Mouse (Mus musculus) adrenal gland, postnatal 10 days (tissue): ENCODE results near the gene Pank4. TPM values are rescaled to one million over a fixed set of nuclear protein-coding genes. Genes with fewer than 3 reads are reported as not detected.

Source experiments
- DNase-seq: peaks from one replicate; pipeline ENCODE4 v3.0.0; 2021; ENCODE audit warnings: mixed read lengths
- long read RNA-seq, 2 experiments: library from polyadenylated mRNA; stranded (forward); transcript quantifications; one replicate each; pipeline ENCODE4 v2.0.0; 2021
- total RNA-seq, 2 experiments: library from RNA; stranded (reverse); gene quantifications; 2 replicates each; pipeline ENCODE4 v1.2.3; 2021

The Pank4 gene
- 10 to 100 TPM; 23.1 to 35.2 TPM for total RNA-seq
- long read RNA-seq, experiment 1, transcript Pank4-201 (19 exons, 2,508 nt): major isoform, 26 of 49 reads
- long read RNA-seq, experiment 1, partial matches to known transcripts: 3 of 49 reads
- long read RNA-seq, experiment 1, other reads (novel, unspliced or antisense): 20 of 49 reads
- long read RNA-seq, experiment 2, transcript Pank4-201 (19 exons, 2,508 nt): major isoform, 16 of 41 reads
- long read RNA-seq, experiment 2, partial matches to known transcripts: 4 of 41 reads
- long read RNA-seq, experiment 2, other reads (novel, unspliced or antisense): 21 of 41 reads

DNA sequence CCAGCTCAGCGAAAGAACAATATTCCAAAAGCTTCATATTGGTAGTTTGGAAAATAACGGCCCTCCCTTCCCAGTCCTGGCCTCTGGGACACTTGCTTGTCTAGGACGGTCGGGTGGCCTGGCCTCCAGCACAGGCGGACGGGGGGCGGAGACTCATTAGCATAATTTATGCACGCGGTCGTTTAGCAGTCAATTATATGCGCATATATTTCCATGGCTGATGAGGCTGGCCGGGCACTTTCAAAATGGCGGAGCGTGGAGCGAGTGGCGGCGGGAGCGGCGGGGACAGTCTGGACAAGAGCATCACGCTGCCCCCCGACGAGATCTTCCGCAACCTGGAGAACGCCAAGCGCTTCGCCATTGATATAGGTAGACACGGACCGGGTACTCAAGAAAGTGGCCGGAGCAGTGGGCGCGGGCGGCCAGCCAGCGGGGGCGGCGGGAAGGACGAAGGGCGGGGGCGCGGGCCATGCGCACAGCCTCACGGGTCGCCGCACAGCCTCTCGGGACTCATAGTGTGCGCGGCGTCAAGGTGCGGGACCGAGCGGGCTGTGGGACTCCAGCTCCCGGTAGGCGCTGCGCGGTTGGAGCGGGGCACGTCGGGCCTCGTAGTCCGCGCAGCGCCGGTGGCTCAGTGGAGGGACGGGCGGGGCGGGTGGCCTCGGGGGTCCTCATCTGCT lies at the start of gene Pank4:
Gene Pank4, plus strand, starts transcription at position 223 of the 680 bp plus-strand sequence.
- DNase-seq: peak; percentile 93

DNA sequence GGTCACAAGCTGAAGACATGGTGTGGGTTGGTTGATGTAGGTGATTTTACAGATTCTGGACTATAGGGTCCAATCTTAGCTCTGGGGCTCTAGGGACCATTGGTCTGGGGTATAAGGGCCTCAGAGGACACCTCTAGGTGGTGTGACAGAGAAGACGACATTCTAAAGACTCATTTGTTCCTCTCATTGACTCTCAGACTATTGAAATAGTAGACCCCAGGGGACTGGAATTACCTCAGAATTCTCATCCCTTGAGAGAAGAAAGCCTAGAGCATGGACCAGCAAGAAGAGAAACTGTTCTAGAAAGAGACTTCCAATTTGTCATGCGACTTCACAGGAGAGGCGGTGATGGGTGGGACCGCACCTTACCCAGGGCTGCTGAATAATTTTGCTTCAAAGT lies 49.7 kb upstream of the Pank4 start:
- no peak for DNase-seq

DNA sequence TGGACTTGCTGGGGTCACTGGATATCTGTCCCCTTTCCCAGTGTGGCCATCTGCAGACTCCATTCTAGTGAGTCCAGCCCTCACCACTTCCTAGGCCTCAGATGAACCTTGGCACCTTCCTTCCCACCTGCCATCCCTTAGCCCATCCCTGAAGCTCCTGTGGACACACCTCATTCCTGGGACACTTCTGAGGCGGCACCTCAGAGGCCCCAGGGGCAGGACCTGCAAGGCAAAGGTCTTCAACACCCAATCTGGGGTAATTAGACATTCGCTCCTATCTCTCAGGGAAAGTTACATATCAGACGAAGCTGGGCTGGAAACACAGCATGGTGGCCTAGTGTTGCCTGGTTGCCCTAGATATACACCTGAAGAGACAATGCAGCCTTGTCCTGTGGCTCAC lies 49.2 kb upstream of the Pank4 start:
- DNase-seq: no peak

DNA sequence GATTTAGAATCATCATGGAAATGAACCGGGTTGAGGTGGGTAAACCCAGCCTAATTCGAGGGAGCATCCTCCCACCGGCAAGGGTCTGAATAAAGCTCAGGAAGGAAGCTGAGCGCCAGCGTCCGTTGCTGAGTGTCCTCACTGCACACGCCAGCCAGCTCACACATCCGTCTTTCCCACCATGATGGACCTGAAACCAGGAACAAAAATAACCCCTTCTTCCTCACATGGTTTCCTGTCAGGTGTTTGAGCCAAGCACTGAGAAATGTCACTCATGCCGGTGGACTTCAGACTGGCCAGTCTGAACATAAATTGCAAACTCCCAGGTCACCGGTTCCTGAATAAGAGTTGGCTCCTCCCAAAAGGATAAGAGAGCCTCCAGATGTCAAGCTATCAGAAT lies 48.6 kb upstream of the Pank4 start:
- DNase-seq: no peak

DNA sequence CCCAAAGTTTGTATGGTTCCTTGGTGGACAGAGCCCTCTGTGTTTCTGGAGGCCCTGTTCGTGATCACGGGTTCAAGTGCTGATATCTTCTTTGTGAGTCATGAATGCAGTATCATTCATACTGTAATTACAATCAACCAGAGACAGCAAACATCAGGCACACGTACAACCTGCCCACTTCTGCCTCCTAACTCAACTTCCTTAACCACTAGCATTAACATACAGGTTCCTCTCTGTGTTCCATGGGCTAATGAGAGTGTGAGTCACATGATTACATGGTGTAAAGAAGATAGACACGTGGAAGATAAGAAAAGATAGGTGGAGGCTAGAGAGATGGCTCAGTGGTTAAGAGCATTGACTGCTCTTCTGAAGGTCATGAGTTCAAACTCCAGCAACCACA lies 47.3 kb upstream of the Pank4 start:
- no peak for DNase-seq

DNA sequence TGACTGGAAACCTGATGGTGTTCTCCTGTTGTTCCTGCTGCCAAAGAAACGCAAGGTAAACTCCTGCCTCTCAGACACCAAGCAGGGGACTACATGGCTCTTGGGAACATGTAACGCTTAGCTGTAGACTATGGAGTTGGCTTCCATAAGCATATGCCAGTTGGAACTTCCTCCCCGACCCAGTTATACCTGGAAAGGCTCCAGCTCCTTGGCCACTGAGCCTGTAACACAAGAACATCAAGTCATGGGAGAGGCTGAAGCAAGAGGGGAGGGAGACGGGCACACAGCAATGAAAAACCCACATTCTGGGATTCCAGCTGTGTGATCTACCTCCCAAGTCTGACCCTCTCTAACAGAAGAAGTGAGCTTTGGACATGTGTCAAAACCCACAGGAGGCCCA lies 41.6 kb upstream of the Pank4 start:
- DNase-seq: no peak

DNA sequence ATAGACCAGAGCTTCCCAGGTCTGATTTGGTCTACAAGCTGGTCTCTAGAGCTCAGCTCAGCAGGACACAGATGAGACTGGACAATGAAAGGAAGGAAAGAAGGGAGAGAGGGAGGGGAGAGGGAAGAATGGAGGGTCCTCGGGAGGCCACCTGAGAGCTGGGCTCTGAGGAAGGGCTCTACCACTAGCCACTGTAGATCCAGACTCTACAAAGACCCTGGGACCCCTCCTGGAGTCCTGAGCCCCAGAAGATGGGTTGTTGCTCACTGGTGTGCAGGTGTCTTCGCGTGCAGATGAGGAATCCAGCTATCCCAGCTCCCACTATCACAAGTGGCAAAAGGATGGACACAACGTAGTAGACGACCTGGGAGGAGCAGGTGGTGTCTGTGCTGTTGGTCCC lies 41.0 kb upstream of the Pank4 start:
- no peak for DNase-seq

DNA sequence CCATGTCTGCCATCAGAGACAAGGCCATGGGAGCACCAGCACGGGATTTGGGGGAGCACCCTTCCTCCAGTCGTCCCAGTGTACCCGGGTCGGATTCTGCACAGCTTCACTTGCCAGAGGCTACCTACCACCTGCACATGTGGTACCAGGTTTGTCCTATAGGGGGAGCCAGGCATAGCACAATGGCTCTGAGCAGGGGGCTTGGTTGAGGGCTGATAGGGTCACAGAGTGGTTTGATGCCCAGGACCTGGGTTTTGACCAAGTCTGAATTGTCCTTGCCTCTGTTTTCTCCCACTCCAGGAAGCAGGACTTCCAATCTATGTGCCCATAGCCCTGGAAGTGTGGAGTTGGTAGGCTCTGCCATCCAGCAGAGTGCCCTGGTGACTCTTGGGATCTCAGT lies 38.5 kb upstream of the Pank4 start:
- DNase-seq: no peak

DNA sequence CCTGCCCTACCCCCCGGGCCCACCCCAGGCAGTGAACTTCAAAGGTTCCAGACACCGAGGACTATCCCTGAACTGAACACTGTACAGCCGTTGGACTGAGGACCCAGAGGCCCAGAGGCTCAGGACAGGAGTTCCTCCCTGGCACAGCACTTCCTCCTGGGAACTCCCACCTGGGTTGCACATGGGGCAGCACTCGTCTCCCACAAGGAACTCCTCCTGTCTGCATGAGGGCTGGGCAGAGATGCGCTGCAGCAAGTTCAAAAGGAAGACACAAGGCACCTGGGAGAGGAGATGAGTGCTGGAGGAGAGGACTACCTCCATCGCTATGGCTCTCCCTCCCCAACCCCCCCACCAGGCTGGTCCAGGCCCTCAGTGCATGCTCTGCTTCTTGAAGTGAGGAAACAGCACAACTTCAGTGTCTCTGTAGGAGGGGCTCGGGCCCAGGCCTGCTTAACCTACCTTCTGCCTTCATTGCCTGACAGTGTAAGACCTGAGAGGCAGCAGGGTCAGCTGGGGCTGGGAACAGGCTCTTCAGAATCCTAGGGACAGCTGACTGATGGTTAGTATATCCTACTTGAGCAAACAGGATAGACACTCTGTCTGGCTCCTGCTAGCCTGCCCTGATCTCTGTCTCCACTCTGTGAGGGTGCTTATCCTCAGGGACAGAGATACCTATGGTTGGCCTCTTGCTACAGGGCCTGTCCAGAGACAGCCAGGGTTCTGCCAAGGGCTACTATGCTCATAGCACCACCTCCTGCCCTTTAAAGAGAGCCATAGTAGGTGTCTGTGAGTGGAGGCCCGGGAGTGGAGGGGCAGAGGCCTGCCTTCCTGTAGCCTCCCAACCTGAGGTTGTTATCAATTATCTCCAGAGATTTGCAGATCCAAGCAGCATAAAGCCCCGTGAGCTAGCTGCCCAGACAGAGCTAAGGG lies 36.7 kb upstream of the Pank4 start:
- no peak for DNase-seq

DNA sequence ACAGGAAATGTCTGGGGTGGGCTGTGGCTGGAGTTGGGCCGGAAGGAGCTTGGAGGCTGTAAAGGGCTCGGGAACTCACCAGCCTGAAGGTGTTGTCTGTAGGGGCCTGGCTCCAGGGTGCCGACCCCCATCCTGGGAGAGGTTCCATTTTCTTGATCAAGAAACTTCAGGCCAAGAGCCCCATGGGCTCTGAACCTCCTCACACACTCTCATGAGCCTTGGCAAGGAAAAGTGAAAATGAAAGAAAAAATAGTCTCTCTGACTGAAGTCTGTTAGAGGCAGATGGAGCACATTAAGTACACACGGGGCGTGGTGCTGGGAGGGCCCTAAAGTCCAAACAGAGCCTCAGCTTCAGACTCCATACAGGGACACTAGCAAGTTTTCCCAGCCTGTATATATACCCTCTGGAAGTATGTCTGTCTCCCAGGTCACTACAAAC lies 36.0 kb upstream of the Pank4 start:
- no peak for DNase-seq

DNA sequence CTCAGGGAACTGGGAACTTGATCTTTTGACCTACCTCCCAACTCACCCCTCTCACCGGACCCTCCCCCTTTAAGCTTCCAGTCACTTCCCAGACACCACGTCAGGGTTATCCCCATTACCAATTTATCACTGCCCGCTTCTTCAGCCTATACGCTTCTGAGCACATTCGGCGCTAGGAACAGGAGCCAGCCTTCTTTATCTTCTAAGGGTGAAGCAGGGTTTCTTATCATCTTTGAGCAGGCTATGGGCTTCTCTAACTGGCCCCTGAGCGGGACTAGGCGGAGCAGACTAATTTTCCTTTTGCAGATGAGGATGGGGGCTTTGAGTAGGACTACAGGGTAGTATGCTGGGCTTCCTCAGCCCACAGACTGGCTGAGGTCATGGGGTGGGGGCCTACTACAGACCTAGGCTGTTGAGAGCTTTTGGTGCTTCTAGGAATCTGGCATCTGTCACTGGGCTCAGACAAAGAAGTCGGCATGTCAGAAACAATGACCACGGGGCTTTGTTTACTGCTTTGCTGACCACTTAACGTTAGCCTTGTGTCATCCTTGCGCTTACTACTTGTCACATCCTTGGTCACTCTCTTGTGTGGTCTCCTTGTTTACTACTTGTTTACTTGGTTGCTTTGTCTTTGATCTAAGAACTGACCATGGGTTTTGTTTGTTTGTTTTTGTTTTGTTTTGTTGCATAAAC lies 35.4 kb upstream of the Pank4 start, which contains the start of gene Tnfrsf14:
Gene Tnfrsf14, minus strand, starts transcription at position 169 of the 693 bp plus-strand sequence.
- DNase-seq: no peak

DNA sequence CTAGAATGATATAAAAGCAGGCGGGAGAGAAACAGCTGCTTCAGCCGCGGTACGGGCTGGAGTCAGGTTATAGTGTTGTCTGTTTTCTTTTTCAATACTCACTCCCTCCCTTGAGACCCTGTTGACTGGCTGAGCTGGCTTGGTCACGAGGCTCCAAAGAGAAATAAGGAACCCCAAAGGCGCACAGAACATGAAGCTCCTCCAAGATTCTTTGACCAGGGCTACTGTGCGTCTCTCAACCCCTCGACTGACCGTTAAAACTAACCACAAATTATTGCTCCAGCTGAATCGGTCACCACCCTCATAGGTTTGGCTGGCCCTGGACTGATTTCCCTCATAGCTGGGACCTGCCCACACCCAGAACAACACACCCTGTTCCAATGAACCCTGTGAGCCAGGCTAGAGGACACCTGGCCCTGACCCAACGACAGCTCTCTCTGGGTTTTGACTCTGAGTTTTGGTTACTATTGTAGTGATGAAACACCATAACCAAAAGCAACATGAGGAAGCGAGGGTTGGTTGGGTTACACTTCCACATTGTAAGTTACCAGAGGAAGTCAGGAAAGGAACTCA lies 34.7 kb upstream of the Pank4 start:
- DNase-seq: peak; percentile 49

DNA sequence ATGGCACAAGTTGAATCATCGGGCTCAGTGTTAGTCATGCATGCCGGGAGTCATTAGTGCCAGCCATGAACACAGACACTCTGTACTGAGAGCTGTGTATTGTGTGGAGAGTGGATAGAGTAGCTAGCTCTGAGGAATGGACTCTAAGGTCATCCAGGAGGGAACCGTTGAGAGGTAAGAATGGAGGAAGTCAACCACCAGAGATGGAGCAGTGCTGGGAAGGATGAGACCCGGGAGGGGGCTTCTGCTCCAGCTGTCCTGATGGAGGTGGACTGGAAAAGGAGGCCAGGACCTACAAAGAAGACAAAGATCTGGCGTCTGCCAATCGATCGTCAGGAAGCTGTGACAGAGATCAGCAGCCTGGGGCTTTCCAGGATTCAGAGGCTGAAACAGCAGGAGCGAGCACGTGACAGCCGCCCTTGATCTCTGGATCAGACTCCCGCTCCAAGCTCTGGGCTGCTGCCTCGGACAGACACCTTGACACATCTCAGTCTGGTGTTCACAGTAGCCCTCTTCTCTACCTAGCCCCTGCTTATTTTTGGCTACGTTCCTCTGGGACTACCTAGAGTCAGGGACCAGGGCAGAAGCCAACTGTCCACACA lies 30.5 kb upstream of the Pank4 start:
- no peak for DNase-seq

DNA sequence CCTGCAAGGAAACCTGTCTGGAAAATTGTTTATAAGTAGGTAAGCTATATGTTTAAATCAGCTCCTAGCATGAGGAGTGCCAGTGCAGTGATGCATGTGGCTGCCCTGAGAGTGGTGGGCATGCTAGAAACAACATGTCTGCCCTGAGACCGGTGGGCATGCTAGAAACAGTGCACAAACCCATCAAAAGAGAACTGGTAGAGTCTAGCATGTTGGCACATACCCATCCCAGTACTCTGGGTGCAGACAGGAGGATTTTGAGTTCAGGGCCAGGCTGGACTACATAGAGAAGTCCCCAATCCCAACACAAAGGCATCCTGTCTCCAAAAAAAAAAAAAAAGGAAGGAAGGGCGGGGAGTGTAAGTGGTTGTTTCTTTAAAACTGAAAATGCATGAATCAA lies 29.1 kb upstream of the Pank4 start:
- no peak for DNase-seq

DNA sequence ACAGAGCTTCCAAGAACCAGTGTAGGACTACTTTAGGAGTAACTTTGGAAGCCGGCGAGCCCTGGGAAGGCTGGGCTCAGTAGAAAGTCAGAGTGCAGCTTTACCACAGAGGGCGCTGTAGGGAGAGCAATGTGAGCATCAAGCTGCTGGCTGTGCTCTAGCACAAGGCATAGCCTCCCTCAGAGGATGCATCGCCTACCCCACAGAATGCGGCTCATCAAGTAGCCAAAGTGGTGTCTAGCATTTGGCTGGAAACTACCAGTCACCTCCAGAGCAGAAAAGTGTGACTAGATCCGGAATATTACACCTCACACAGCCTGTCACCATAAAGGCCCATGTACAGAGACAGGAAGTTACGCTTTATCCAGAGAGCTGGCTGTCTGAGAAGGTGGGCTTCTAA lies 28.1 kb upstream of the Pank4 start:
- DNase-seq: no peak

DNA sequence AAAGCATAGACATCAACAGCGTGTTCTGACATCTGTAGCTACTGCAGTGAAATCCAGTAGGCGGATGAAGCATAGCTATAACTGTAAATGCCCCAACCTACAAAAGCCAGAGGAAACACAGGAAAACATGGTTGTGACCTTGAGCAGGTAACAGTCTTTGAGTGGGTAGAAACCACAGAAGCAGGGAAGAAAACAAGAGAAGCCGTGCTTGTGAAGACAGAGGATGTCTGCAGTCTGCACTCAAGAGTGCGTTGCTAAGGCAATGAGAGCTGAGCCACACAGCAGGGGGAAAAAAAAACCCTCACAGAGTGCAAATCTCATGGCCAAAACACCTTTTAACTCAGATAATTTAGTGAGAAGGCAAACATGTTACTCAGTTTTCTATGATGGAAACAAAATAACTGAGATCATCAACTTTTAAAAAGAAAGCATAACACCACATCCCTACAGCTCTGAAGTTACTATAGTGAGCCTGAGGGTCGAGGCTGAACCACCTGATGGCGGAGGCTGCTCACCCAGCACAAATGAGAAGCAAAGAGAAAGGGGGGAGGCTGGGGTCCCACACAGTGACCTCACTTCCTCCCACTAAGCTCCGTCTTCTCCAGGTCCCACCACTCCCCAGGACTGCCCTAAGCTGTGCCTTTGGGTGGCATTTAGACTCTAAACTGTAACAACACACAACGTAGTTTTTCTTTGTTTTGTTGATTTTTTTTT lies 27.2 kb upstream of the Pank4 start:
- DNase-seq: no peak

DNA sequence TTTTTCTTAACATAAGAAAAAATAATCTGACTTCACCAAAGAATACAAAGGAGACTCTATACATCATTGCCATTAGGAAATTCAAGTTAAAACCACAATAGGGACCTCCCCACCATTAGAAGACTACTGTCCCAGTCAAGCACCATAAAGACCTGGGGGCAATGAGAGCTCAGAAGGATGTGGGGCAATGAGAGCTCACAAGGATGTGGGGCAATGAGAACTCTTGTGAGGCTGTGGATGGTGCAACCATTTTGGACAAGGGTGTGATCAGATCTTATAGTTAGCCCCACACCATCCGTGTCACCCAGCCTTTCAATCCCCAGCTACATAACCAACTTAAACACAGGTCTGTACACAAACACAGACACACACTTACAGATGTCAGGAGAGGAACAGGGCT lies 26.2 kb upstream of the Pank4 start:
- no peak for DNase-seq

DNA sequence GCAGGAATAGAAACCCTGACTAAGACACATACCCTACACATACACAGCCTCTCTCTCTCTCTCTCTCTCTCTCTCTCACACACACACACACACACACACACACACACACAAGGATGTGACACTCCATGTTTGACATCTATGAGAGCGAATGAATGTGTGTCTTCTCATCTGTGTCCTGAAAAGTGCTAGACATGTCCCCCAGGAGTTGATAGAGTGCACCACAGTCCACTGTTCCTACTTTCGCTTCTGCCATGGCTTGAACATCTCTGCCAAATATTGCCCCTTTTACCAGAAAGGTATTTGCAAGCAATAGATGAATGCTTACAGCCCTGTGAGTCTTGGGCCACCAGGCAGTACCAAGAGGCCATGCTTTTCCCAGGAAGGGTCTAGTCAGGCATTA lies 23.8 kb upstream of the Pank4 start:
- DNase-seq: no peak

DNA sequence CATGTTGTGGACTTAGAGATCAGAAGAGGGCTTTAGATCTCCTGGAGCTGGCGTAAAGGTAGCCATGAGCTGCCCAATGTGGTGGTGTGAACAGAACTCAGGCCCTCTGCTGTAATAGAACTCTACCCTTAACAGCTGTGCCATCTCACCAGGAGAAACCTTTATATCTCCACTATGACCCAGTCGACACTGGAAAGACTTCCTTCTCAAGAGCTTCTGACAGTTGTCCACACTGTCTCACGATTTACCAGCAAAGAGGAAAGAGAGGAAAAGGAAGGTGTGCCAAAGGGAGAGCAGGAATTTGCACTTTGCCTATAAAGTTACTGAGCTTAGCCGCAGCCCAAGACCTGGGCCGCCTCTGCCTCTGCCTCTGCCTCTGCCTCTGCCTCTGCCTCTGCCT lies 22.1 kb upstream of the Pank4 start:
- DNase-seq: no peak

DNA sequence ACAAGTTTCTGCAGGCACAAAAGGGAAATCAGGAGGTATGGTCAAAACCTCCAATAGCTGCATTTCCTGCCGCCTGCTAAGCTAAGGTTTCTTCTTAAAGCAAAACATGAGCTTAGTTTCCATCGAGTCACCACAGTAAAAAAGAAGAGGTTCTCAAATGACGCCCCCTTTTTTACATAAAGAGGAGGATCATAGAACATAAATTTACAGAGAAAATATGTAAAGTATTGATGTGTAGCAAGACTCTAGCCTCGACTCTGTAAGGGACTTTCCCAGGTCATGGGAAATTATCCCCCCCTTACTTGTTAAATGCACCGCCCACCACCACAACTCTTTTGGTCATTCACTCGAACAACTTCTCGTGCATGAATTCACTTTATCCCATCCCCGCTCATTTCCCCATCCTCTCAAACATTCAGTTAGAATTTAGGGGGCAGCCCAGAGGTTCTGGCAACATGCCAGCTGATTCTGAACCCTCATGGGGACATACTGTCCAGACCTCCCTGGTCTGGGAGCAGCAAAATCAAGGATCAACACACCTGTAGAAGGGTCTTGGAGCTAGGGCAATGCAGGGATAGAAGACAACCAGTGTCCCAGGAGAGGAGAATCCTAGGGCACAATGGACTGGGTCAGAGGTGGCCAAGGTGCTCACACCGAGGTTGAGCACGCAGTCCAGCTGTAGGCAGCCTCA lies 21.1 kb upstream of the Pank4 start:
- DNase-seq: no peak
